Mouse (Mus musculus): ENCODE measurements around the gene Pgs1.

Gene Pgs1

DNA sequence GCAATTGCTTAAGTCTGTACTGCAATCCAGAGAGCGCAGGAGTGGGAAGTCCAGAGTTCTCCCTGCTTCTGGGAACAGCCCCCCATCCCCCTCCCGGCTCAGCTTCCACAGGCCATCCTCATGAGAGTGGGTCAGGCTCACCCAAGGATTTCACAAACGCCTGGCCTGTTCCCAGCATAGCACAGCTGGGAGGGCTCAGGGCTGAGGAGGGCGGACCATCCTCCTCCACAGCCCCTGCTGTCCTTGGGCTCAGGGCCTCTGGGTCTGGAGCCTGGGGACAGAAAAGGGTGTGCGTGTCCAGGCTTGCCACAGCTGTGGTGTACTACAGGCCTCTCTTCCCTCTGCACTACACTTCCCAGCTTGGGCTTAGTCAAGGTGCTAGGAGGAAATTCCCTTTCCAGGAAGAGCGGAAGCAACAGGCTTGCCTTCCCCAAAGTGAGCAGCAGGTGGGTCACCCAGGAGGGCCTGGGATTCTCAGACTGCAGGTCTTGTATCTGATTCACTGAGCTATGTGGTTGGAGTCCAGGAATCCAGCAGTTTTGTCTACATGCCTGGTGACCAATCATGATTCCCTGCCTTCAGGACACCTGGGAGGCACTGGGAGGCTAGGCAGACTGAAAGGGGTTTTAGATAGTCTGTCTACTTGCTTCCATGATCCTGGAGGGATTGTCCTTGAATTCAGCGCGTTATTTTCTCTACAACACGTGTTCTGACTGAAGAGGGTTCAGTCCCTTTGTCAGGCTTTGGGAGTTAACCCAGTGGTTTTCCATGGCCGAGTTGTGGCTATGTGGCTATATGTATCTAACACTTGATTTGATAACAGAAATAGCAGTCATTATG, 23.6 kb upstream of the Pgs1 start:
- DNase-seq (ENCODE audit: inconsistent age in 2 of 2, low spot score in 1 of 2) = peak; percentile 88 to 95

DNA sequence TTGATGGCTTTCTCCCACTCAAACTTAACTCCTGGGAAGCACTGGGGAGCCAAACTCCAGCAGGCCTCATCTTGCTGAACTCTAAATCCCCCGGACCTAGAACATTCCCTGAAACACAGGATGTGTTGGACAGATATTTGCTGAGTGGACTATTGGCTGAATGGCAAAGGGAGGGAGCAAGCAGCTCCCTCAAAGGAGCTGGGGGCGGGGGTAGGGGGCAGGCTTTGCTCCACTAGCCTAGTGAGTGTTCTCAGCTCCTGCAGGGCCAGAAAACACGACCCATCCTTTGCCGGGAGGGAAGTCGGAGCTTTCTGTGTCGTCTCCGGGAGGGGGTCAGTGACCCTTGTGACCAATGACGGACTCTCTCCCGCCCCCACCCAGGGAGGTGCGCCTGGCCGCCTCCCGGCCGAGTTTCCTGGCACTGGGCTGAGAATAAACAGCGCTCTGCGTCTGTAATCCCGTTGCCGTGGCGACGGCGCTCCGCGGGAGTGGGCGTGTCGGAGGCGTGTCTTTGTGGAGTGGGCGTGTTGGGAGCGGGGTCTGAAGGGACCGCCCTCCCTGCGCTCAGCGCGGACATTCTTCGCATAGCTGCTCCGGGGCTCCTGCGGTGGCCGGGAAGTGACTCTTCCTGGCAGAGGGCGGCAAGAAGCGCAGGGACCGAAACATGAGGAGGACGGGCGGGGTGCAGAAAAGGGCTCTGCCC, 22.9 kb upstream of the Pgs1 start:
- DNase-seq (ENCODE audit: inconsistent age in 2 of 2, low spot score in 1 of 2) = peak; percentile 99 to 100

- no peak for DNase-seq (ENCODE audit: inconsistent age in 2 of 2, low spot score in 1 of 2)
These were observed 22.2 kb upstream of the Pgs1 start for GRCm38 (mm10) chr11:117963872-117964271.

DNA sequence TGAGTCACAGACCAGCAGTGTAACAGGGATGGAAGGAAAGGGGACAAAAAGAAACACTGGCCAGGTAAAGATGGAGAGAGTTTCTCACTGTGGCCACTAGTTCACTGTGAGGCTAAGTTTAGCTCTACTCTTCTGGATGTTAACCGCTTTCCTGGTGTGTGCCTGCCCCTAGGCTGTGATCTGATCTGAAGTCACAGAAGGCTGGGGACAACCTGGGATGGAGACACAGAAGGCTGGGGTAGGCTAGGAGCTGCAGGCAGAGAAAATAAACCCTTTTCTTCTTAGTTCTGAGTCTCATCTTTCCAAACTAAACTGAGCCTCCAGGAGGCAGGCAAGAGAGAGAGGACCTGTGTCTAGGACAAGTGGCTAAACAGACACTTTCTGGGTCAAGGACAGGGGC, 21.8 kb upstream of the Pgs1 start:
- peak; percentile 39 to 76 for DNase-seq (ENCODE audit: inconsistent age in 2 of 2, low spot score in 1 of 2)

DNA sequence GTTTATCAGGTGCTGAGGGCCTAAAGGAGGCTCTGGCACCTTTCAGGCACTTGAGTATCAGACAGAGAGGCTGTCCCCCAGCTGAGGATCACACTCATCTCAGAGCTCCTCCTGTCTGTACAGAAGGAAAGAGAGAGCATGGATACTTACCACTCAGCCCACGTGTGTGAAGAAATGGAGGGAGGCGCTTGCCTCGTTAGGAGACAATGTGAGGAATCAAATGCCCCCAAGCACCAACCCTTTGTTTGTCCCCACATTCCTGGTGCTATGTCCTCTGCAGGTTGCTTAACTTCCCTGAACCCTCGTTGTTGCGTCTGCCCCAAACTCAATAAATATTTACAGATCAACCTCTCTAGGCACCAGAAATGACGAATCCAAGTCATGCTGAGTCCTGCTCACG, 21.0 kb upstream of the Pgs1 start:
- DNase-seq (ENCODE audit: inconsistent age in 2 of 2, low spot score in 1 of 2) = peak in 1 of 2 experiments; percentile 47

- DNase-seq (ENCODE audit: inconsistent age in 2 of 2, low spot score in 1 of 2) = peak in 1 of 2 experiments; percentile 49
These were observed 20.5 kb upstream of the Pgs1 start for GRCm38 (mm10) chr11:117965561-117965981.

GRCm38 (mm10) chr11:117966506-117967100, 19.5 kb upstream of the Pgs1 start:
- DNase-seq (ENCODE audit: inconsistent age in 2 of 2, low spot score in 1 of 2) = peak in 1 of 2 experiments; percentile 50

DNA sequence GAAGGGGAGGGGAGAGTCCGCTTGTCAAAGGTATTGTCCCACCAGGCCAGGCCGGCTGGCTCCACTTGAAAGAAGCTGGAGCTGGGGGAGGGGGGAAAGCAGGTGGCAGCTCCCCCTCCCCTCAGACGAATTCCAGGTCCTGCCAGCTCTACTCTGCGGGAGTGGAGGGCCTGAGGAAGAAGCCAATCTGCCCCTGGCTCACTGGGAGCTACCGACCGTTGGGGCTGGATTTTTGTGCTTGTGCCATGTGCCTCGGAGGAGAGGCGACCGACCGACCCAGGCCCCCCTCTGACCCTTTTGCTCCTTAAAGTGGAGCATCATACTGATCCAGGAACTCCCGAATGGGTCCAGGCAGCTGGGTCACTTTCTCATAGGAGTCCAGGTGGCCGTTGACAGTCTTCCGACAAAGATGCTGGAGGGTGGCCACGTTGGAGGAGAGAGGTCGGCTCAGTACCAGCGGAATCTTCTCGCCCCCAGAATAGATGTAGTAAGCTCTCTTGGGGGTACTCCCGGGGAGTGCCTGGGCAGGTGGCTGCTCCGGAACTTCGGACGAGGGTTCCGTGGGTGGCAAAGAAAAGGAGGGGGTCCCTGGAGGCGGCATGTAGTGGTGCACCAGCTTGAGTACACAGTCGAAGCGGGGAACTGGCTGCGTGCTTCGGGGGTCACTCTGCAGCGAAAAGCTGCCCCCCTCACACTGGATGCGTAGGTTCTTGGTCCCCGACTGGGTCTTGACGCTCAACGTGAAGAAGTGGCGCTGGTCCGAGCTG, 18.7 kb upstream of the Pgs1 start:
- peak in 1 of 2 experiments; percentile 41 for DNase-seq (ENCODE audit: inconsistent age in 2 of 2, low spot score in 1 of 2)

GRCm38 (mm10) chr11:117968016-117968671, 17.9 kb upstream of the Pgs1 start:
- DNase-seq (ENCODE audit: inconsistent age in 2 of 2, low spot score in 1 of 2) = peak in 1 of 2 experiments; percentile 60

DNA sequence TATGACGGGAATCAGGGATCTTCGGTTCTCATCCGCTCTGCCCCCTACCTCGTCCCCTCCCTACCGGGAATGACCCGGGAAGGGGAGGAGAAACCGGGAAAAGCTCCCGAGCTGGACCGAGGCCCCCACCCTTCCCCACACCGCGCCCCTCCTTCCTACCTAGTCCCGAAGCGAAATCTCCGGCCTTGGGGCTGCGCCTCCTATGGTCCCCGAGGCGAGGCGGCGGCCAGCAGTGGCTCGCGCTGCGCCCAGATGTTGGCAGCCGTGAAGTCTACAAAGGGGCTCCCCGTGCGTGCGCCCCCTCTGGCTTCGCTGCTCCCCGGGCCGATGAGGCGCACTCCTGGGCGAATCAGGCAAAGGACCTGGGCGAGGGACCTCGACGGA, 17.4 kb upstream of the Pgs1 start:
- DNase-seq (ENCODE audit: inconsistent age in 2 of 2, low spot score in 1 of 2) = no peak

DNA sequence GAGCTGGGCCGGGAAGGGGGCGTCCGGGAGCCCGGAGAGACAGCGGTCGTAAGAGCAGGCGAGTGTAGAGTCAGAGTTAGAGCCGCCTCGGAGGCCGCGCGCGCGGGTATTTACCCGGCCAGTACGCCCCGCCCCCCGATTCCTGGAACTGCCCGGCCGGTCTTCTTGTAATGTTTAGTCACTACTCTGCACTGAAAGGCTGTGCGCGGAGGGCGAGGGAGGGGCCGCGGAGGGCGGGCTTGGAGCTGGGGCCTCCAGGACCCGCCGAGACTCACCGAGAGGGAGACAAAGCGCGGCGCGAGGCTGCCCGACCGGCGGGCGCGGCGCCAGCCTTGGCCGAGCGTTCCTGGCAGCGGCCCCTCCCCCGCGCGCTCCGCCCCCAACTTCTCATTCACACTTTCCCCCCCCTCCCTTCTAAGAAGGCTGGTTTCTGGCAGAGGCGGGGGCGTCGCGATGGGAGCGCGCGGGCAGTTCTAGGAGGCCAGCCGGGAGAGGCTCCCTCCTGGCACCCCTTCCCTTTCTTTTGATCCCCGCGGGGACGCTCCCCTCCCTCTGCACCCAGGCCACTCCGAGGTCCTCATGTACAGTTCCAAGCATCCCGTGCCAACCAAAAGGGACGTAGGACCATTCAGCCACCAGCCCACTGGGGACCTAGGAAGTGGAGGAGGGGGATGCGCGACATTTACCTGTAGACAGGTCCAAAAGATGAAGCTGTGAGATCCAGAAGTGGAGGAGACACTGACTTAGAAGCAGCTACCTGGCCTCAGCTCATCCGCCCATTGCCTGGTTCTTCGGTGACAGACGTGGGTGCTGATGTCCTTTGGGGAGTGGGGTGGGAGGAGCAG, 16.8 kb upstream of the Pgs1 start:
- peak; percentile 97 to 99 for DNase-seq (ENCODE audit: inconsistent age in 2 of 2, low spot score in 1 of 2)

- DNase-seq (ENCODE audit: inconsistent age in 2 of 2, low spot score in 1 of 2) = peak; percentile 90 to 97
These were observed 15.9 kb upstream of the Pgs1 start, which contains the start of gene Socs3 for GRCm38 (mm10) chr11:117969945-117970872. Gene Socs3 (minus strand): TSS chr11:117970047.

- DNase-seq (ENCODE audit: inconsistent age in 2 of 2, low spot score in 1 of 2) = no peak
These were observed 15.0 kb upstream of the Pgs1 start for GRCm38 (mm10) chr11:117971100-117971499.

GRCm38 (mm10) chr11:117971646-117972242, 14.3 kb upstream of the Pgs1 start:
- DNase-seq (ENCODE audit: inconsistent age in 2 of 2, low spot score in 1 of 2) = no peak

- peak in 1 of 2 experiments; percentile 63 for DNase-seq (ENCODE audit: inconsistent age in 2 of 2, low spot score in 1 of 2)
These were observed 13.2 kb upstream of the Pgs1 start for GRCm38 (mm10) chr11:117972656-117973558.

DNA sequence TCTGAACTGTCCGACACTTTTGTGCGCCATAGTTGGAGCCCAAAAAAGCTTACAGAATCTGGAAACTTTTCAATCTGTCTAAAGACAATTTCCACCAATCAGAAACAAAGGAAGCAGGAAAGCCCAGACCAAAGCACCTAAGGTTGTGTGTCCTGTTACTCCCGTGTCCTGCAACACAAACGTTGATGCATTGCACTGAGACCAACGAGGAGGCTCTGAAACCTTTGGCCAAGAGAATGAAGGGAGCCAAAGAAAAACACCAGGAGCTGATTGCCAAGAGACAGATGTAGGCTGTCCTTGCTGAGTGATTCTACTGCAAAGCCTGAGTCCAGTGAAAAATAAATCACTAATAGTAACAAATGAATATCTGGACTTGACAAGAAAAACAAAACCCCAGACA, 12.5 kb upstream of the Pgs1 start:
- DNase-seq (ENCODE audit: inconsistent age in 2 of 2, low spot score in 1 of 2) = peak in 1 of 2 experiments; percentile 58

Measured in adrenal gland, adult (tissue).